Mouse (Mus musculus) neural tube, embryonic 14.5 days (tissue): Measurements from ENCODE around the gene Cacng2. TPM values are rescaled to one million over a fixed set of nuclear protein-coding genes. Genes with fewer than 3 reads are reported as not detected.

Experiments
- ATAC-seq: fragments of 200-750 bp; cut with Nextera tagmentation; 2 replicates; pipeline ENCODE4 v1.8.0; 2017; ENCODE audit warnings: low read depth, mild to moderate bottlenecking, moderate TSS enrichment, moderate library complexity
- H3K27ac ChIP-seq: fragments of 300-500 bp; sonication (generic); 2 replicates; pipeline ENCODE4 v1.5.1; 2014; ENCODE audit warnings: low read depth, mild to moderate bottlenecking, control low read depth, low read length, moderate library complexity, mixed read lengths
- H3K27me3 ChIP-seq: fragments of 300-500 bp; sonication (generic); 2 replicates; pipeline ENCODE4 v1.6.1; 2014; ENCODE audit warnings: low read length; ENCODE audit not compliant: control insufficient read depth, insufficient read depth
- H3K36me3 ChIP-seq: fragments of 300-500 bp; sonication (generic); 2 replicates; pipeline ENCODE4 v1.6.1; 2014; ENCODE audit warnings: low read length, mixed read lengths; ENCODE audit not compliant: control insufficient read depth, insufficient read depth
- H3K4me1 ChIP-seq: fragments of 300-500 bp; sonication (generic); 2 replicates; pipeline ENCODE4 v1.6.1; 2014; ENCODE audit warnings: low read length; ENCODE audit not compliant: control insufficient read depth, insufficient read depth
- H3K4me2 ChIP-seq: fragments of 300-500 bp; sonication (generic); 2 replicates; pipeline ENCODE4 v1.6.1; 2014; ENCODE audit warnings: mild to moderate bottlenecking, low read depth, low read length, control low read depth
- H3K4me3 ChIP-seq: fragments of 300-500 bp; sonication (generic); 2 replicates; pipeline ENCODE4 v1.5.1; 2014; ENCODE audit warnings: low read depth, low read length, control low read depth, mixed read lengths
- H3K9ac ChIP-seq: fragments of 300-500 bp; sonication (generic); replicated peaks from 2 replicates; pipeline ENCODE4 v1.6.1; 2014; ENCODE audit warnings: low read depth, mild to moderate bottlenecking, control low read depth, low read length, mixed read lengths
- H3K9me3 ChIP-seq: fragments of 300-500 bp; sonication (generic); 2 replicates; pipeline ENCODE4 v1.6.1; 2016; ENCODE audit warnings: low read length; ENCODE audit not compliant: control insufficient read depth
- WGBS: fragments of 180-500 bp; shearing (Covaris S2); extraction: QIAGEN DNeasy Blood & Tissue Kit; methylation state at CpG from one replicate; pipeline ENCODE4 v1.1.7; 2014; 5-methylcytosine and 5-hydroxymethylcytosine counted together
- polyA plus RNA-seq: library from polyadenylated mRNA; unstranded; fragments of >200 nt; fragmentation: Nextera tagmentation; extraction: Ambion mirVana; gene quantifications from 2 replicates; pipeline ENCODE4 v1.2.1, GENCODE M21; 2014

Cacng2 gene
- polyA plus RNA-seq, 1 experiment from 2014 or later, result 21.0 TPM

GRCm38 (mm10) chr15:78116244-78116643, 3.6 kb downstream of the Cacng2 start:
- Histone ChIP-seq H3K4me2 (peak overlapping the region; percentile 67), H3K27me3 (no peaks in the 10 kb centered on the region), H3K4me1 (peaks cover 15% of the 10 kb centered on the region), H3K27ac (no peak overlapping the region), H3K9ac (no peak overlapping the region; the same call in 1 of the 2 replicates), H3K9me3 (no peaks in the 10 kb centered on the region), H3K4me3 (peak overlapping the region; percentile 70), H3K36me3 (no peaks in the 10 kb centered on the region)
- ATAC-seq, result no peak
- WGBS, result 60% methylated on average over 10 of the region's 10 CpGs

DNA sequence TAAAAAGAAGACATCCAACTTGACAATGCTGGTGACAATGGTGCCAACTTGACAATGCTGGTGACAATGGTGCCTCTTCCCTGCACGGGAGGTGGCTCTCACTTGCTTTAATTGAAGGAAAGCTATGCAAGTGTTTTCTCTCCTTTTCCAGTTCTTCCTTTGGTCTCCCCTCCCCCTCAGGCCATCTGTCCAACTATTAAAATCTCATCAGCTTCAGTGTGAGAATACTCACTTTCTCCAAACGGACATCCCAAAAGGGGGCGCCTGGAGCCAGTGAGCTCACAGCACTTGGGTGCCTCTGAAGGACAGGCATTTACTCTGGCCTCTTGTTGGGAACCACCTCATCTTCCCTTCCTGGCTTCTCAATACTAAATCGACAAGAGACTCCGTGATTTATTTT, 20.3 kb downstream of the Cacng2 start:
- no peaks in the 10 kb centered on the region for H3K9me3 ChIP-seq
- H3K27ac ChIP-seq, result no peak overlapping the region
- H3K4me2 ChIP-seq, result no peak overlapping the region
- 43% methylated on average over 5 of the region's 5 CpGs for WGBS
- no peak overlapping the region for H3K9ac ChIP-seq
- no peaks in the 10 kb centered on the region for H3K27me3 ChIP-seq
- H3K4me3 ChIP-seq, result no peak overlapping the region
- no peaks in the 10 kb centered on the region for H3K4me1 ChIP-seq
- ATAC-seq, result no peak
- no peaks in the 10 kb centered on the region for H3K36me3 ChIP-seq

DNA sequence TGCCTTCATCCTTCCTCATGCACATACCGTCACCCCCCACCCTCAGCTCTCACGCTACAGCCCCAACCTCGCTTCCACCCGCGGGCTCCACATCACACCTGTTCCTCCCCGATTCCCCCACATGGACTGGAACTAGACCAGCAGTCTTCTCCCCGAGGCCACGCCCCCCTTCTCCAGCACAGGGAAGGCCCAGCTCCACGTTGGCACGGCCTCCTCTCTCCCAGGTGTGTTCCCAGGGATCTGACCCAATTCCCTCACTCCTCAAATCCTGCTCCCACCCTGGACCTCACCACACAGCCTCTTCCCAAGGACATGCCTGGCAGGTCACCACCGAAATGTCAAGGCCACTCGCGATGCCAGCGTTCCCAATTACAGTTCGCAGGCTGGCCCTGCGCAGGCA, 23.8 kb downstream of the Cacng2 start:
- no peaks in the 10 kb centered on the region for H3K36me3 ChIP-seq

DNA sequence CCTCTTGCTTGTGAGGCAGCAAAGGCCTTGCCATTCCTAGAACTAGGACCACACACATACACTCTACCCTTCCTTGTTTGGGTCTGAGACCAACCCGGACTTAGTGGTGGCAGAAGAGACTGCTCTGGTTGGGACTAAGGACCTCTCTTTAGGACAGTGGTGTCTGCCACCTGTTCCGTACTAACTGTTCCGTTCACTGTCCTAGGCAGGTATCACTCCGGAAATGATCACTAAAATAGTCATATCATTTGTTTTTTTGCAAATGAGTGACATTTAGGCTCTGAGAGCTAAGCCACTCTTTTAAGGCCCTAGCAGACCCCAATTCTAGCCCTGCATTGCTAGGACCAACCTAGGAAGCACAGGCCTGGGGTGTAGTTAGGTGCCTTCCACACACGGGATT, 26.2 kb downstream of the Cacng2 start:
- 85% methylated on average over 5 of the region's 5 CpGs for WGBS

More for the DNA sequence above, 23.8 kb downstream of the Cacng2 start:
- no peak for ATAC-seq
- H3K27me3 ChIP-seq, result no peaks in the 10 kb centered on the region
- no peak overlapping the region for H3K4me3 ChIP-seq
- WGBS, result 91% methylated on average over 16 of the region's 16 CpGs
- no peak overlapping the region for H3K9ac ChIP-seq
- H3K27ac ChIP-seq, result no peak overlapping the region
- no peaks in the 10 kb centered on the region for H3K9me3 ChIP-seq
- no peaks in the 10 kb centered on the region for H3K4me1 ChIP-seq
- no peak overlapping the region for H3K4me2 ChIP-seq

DNA sequence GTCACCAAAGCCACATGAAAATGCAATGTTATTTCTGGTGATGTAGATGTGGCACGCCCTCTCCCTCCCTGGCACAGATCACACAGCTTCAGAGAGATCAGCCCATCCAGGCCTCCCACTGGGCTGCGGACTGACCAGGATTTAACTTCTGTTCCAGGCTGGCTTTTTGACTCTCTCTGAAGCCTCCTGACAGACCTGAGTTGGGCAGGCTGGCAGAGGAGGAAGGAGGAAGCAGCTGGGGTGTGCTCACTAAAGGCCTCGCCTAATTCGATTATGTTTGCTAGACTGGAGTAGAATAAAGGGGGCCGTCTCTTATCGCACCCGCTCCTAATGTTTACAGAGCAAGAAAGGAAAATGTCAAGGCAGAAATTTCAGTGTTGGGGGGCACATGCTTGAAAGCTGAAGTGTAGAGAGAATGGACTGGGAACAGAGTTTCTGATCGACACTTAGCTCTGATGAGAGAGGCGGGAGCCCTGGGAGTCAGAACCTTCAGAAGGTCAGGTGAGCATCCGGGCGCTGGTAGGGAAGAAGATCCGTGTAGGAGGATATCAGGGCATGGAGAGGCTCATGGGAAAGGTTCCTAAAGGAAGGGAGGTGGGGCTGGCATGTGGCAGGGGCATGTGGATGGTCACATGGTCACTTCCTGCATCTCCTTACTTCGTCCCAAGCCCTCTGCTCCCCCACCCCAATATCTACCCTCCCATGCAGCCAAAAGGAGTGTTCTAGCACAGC, 36.8 kb downstream of the Cacng2 start:
- no peak overlapping the region for H3K27ac ChIP-seq
- WGBS, result 36% methylated on average over 13 of the region's 13 CpGs

More for the DNA sequence above, 26.2 kb downstream of the Cacng2 start:
- no peak for ATAC-seq
- Histone ChIP-seq H3K4me1 (no peaks in the 10 kb centered on the region), H3K9me3 (no peaks in the 10 kb centered on the region), H3K4me3 (no peak overlapping the region), H3K27me3 (no peaks in the 10 kb centered on the region), H3K9ac (no peak overlapping the region), H3K36me3 (no peaks in the 10 kb centered on the region), H3K4me2 (no peak overlapping the region), H3K27ac (no peak overlapping the region)

DNA sequence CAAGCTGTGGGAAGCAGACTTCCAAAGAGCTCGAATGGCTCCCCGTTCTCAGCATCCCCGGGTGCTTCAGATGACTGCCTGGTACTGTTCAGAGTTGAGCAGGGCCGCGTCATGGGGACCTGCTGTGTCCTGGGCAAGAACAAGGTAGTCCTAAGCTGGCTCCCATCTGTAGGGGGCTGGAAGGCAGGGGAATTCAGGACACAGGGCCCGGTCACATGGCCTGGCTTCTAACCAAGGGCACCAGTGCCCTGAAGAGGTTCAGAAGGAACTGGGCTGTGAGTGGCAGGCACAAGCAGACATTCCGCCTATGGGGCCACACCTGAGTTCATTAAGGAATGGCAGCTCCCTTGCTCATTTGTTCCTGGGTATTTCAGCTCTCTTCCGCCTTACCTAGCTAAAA, 37.7 kb downstream of the Cacng2 start:
- peaks cover 3% of the 10 kb centered on the region; the same call in 1 of the 2 replicates for H3K4me1 ChIP-seq
- no peak overlapping the region for H3K4me3 ChIP-seq
- ATAC-seq, result no peak
- H3K27me3 ChIP-seq, result no peaks in the 10 kb centered on the region
- 44% methylated on average over 8 of the region's 8 CpGs for WGBS
- no peak overlapping the region for H3K9ac ChIP-seq
- H3K9me3 ChIP-seq, result no peaks in the 10 kb centered on the region
- no peak overlapping the region for H3K27ac ChIP-seq
- no peak overlapping the region for H3K4me2 ChIP-seq
- no peaks in the 10 kb centered on the region for H3K36me3 ChIP-seq

More for the DNA sequence above, 36.8 kb downstream of the Cacng2 start:
- no peaks in the 10 kb centered on the region for H3K9me3 ChIP-seq
- H3K36me3 ChIP-seq, result no peaks in the 10 kb centered on the region
- H3K4me1 ChIP-seq, result peaks cover 3% of the 10 kb centered on the region; the same call in 1 of the 2 replicates
- no peak overlapping the region for H3K9ac ChIP-seq
- no peak for ATAC-seq
- no peaks in the 10 kb centered on the region for H3K27me3 ChIP-seq
- no peak overlapping the region for H3K4me3 ChIP-seq
- no peak overlapping the region for H3K4me2 ChIP-seq

DNA sequence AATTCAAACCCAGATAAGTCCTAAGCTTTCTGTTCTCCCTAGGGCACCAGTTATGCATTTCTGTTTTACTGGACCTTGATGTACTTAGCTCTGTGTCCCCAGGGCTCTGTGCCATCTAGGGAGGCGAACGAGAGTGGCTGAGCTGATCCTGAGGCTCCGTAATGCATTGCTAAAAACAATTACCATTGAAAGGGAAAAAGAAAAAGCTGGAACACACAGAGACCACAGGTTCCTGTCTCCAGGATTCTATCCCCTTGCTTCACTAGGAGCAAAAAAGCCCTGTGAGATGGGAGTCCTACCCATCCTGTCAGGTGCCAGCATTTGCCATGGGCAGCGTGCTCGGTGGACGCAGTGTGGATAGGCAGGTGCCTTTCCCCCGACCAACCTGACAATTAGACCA, 38.4 kb downstream of the Cacng2 start:
- H3K27me3 ChIP-seq, result no peaks in the 10 kb centered on the region
- no peak overlapping the region for H3K9ac ChIP-seq
- peaks cover 3% of the 10 kb centered on the region; the same call in 1 of the 2 replicates for H3K4me1 ChIP-seq
- H3K9me3 ChIP-seq, result no peaks in the 10 kb centered on the region
- 75% methylated on average over 7 of the region's 7 CpGs for WGBS
- ATAC-seq, result no peak
- no peak overlapping the region for H3K4me3 ChIP-seq
- no peak overlapping the region for H3K27ac ChIP-seq
- H3K4me2 ChIP-seq, result no peak overlapping the region
- no peaks in the 10 kb centered on the region for H3K36me3 ChIP-seq

- Histone ChIP-seq H3K36me3 (no peaks in the 10 kb centered on the region), H3K4me3 (no peak overlapping the region), H3K4me2 (no peak overlapping the region), H3K27ac (no peak overlapping the region), H3K4me1 (peaks cover 3% of the 10 kb centered on the region; the same call in 1 of the 2 replicates), H3K27me3 (no peaks in the 10 kb centered on the region), H3K9me3 (no peaks in the 10 kb centered on the region), H3K9ac (no peak overlapping the region)
- WGBS, result 80% methylated on average over 4 of the region's 4 CpGs
- ATAC-seq, result no peak
Measured at GRCm38 (mm10) chr15:78080326-78080725, 39.5 kb downstream of the Cacng2 start.

- H3K9ac ChIP-seq, result no peak overlapping the region
- H3K9me3 ChIP-seq, result no peaks in the 10 kb centered on the region
- ATAC-seq, result no peak
- no peak overlapping the region for H3K4me2 ChIP-seq
- H3K27me3 ChIP-seq, result no peaks in the 10 kb centered on the region
- H3K4me3 ChIP-seq, result no peak overlapping the region
- 70% methylated on average over 15 of the region's 15 CpGs for WGBS
- peaks cover 3% of the 10 kb centered on the region; the same call in 1 of the 2 replicates for H3K4me1 ChIP-seq
- H3K27ac ChIP-seq, result no peak overlapping the region
- H3K36me3 ChIP-seq, result no peaks in the 10 kb centered on the region
Measured at GRCm38 (mm10) chr15:78078776-78079628, 40.8 kb downstream of the Cacng2 start.
